Mouse (Mus musculus) liver, adult 2 months (tissue): ENCODE results near the gene Gm10220. TPM values are rescaled to one million over a fixed set of nuclear protein-coding genes. Genes with fewer than 3 reads are reported as not detected.
"Not testable (repeated sequence)": the region's sequence is repeated elsewhere in the genome, so short reads cannot be mapped to it uniquely, and the experiment has no call there.

Experiments used
- DNase-seq: peaks from one replicate; pipeline ENCODE4 v3.0.0-alpha.2; 2011; ENCODE audit warnings: low read depth, low spot score; ENCODE audit errors: extremely low read depth
- H3K27ac ChIP-seq: fragments of 200-500 bp; replicated peaks from 2 replicates; pipeline ENCODE4 v1.5.1; 2012; ENCODE audit warnings: low read depth, mild to moderate bottlenecking, control low read depth, inconsistent platforms, low read length; ENCODE audit not compliant: insufficient read depth
- H3K27me3 ChIP-seq: fragments of 200-500 bp; 2 replicates; pipeline ENCODE4 v1.6.1; 2012; ENCODE audit warnings: mild to moderate bottlenecking, moderate library complexity, low read length, inconsistent platforms; ENCODE audit not compliant: control insufficient read depth, insufficient read depth
- H3K36me3 ChIP-seq: fragments of 200-500 bp; 2 replicates; pipeline ENCODE4 v1.6.1; 2012; ENCODE audit warnings: low read length, inconsistent platforms; ENCODE audit not compliant: control insufficient read depth, insufficient read depth
- H3K4me1 ChIP-seq: fragments of 200-500 bp; 2 replicates; pipeline ENCODE4 v1.6.1; 2011; ENCODE audit warnings: low read length; ENCODE audit not compliant: control insufficient read depth, insufficient read depth
- H3K4me3 ChIP-seq: fragments of 200-500 bp; 2 replicates; pipeline ENCODE4 v1.5.1; 2011; ENCODE audit warnings: low read depth, mild to moderate bottlenecking, control low read depth, low read length, moderate library complexity; ENCODE audit not compliant: insufficient read depth
- H3K79me2 ChIP-seq: fragments of 200-500 bp; 2 replicates; pipeline ENCODE4 v1.6.1; 2012; ENCODE audit warnings: inconsistent platforms, mild to moderate bottlenecking, low read length, moderate library complexity; ENCODE audit not compliant: control insufficient read depth, insufficient read depth
- H3K9ac ChIP-seq: fragments of 200-500 bp; 2 replicates; pipeline ENCODE4 v1.6.1; 2012; ENCODE audit warnings: low read depth, mild to moderate bottlenecking, control low read depth, inconsistent platforms, low read length
- CTCF ChIP-seq: fragments of 200-500 bp; IDR thresholded peaks from 2 replicates; pipeline ENCODE4 v1.5.1; 2011; ENCODE audit warnings: low read depth, low read length, control low read depth
- POLR2A ChIP-seq: fragments of 200-500 bp; IDR thresholded peaks from 2 replicates; pipeline ENCODE4 v1.6.1; 2011; ENCODE audit warnings: low read length, control low read depth; ENCODE audit not compliant: insufficient read depth; ENCODE audit errors: extremely low read depth
- WGBS: fragments of 180-500 bp; shearing (Covaris S2); methylation state at CpG from one replicate; pipeline ENCODE4 v1.1.7; 2018; 5-methylcytosine and 5-hydroxymethylcytosine counted together
- polyA plus RNA-seq: library from polyadenylated mRNA; depleted of rRNA; stranded (reverse); fragments of >200 nt; gene quantifications from 2 replicates; pipeline ENCODE4 v1.2.3, GENCODE M21; 2012; rRNA removed
- total RNA-seq: library from RNA; depleted of rRNA; stranded (reverse); fragments of >200 nt; gene quantifications from 2 replicates; pipeline ENCODE4 v1.2.3, GENCODE M21; 2014; rRNA removed

Gm10220 gene
- not detected in 2 replicates for total RNA-seq
- not detected in 2 replicates for polyA plus RNA-seq

DNA sequence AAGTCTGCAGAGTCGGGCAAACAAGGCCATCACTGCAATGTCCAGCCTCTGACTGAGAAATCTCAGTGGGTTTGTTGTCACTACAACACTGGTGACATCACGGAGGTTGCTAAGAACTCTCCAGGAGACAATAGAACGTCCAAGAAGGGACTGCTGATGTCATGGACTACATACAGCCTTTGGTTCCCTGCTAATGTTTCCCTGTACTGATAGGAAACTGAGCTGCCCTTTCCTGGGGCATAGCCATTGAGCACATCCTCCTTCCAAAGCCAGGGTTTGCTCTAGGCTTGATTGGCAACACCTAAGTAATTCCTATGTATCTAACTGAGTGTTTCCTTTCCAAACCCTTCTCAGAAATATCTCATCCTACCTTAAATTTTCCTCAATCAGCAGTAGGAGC, at the start of gene Gm10220:
Gm10220 (minus strand) TSS at position 101 of the 400 bp plus-strand sequence.
- H3K9ac ChIP-seq, H3K27me3 ChIP-seq, H3K27ac ChIP-seq, H3K36me3 ChIP-seq, H3K79me2 ChIP-seq, H3K4me3 ChIP-seq, H3K4me1 ChIP-seq, DNase-seq: not testable (repeated sequence)
- no CpG with 5 or more reads among the region's 3 CpGs for WGBS

DNA sequence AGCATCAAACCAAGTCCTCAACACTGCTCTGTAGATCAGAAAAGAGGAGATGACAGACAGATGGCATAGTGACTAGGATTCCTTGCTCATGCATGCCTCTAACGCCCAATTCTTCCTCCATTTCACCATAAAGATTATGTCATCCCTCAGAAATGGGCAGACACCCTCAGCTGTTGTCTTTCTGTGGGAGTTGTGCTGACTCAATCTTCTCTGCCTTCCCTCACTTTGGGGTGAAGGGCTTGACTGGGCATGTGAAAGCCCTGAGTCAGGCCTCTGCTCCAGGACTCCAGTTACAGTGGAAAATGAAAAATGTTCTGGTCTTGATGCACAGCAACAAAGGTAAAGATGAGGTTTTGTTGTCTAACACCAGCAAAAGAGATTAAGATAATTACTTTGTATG, 48.6 kb upstream of the Gm10220 start:
- no peak for DNase-seq
- no peaks in the 10 kb centered on the region for H3K27me3 ChIP-seq
- no peak for TF ChIP-seq POLR2A
- TF ChIP-seq CTCF: no peak
- H3K4me1 ChIP-seq: no peaks in the 10 kb centered on the region
- H3K9ac ChIP-seq: no peak overlapping the region
- WGBS: 74% methylated on average over 1 of the region's 1 CpGs
- no peaks in the 10 kb centered on the region for H3K79me2 ChIP-seq
- no peak overlapping the region for H3K27ac ChIP-seq
- no peaks in the 10 kb centered on the region for H3K36me3 ChIP-seq
- H3K4me3 ChIP-seq: no peak overlapping the region

DNA sequence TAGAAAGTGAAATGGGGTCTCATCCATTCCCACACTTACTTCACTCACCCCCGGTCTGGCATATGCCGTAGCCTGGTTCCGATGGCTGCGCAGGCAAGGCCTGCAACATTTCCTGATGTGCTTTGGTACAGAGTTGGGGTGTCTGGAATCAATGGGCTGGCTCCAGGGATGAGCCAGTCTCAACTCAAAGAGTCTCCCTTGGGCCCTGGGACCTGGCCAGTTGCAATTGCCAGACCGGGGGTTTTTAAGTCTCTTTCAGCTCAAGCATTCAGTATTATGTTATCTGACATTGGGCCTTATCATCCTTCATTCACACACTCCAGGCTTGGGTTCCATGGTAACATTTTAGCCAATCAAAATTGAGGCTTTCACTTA, 44.6 kb upstream of the Gm10220 start:
- DNase-seq: no peak
- no peaks in the 10 kb centered on the region for H3K4me1 ChIP-seq
- no peak overlapping the region for H3K4me3 ChIP-seq
- no peak overlapping the region for H3K9ac ChIP-seq
- no peaks in the 10 kb centered on the region for H3K79me2 ChIP-seq
- H3K27ac ChIP-seq: no peak overlapping the region
- H3K36me3 ChIP-seq: no peaks in the 10 kb centered on the region
- 89% methylated on average over 5 of the region's 5 CpGs for WGBS
- no peak for TF ChIP-seq CTCF
- no peak for TF ChIP-seq POLR2A
- no peaks in the 10 kb centered on the region for H3K27me3 ChIP-seq

- H3K27ac ChIP-seq: no peak overlapping the region
- 63% methylated on average over 8 of the region's 8 CpGs for WGBS
- TF ChIP-seq POLR2A (no peak), CTCF (no peak)
- no peaks in the 10 kb centered on the region for H3K4me1 ChIP-seq
- no peaks in the 10 kb centered on the region for H3K27me3 ChIP-seq
- DNase-seq: no peak
- H3K79me2 ChIP-seq: no peaks in the 10 kb centered on the region
- H3K36me3 ChIP-seq: no peaks in the 10 kb centered on the region
- no peak overlapping the region for H3K9ac ChIP-seq
- no peak overlapping the region for H3K4me3 ChIP-seq
Measured at GRCm38 (mm10) chr5:26165036-26165790, 44.0 kb upstream of the Gm10220 start.

- WGBS: 69% methylated on average over 10 of the region's 10 CpGs
- TF ChIP-seq CTCF (no peak), POLR2A (no peak)
Measured at GRCm38 (mm10) chr5:26157396-26158170, 36.4 kb upstream of the Gm10220 start.

GRCm38 (mm10) chr5:26142891-26143290, 21.7 kb upstream of the Gm10220 start:
- H3K79me2 ChIP-seq: no peaks in the 10 kb centered on the region
- H3K27ac ChIP-seq: no peak overlapping the region
- WGBS: 84% methylated on average over 6 of the region's 6 CpGs
- H3K36me3 ChIP-seq: no peaks in the 10 kb centered on the region
- H3K9ac ChIP-seq: no peak overlapping the region
- no peaks in the 10 kb centered on the region for H3K27me3 ChIP-seq
- TF ChIP-seq POLR2A (no peak), CTCF (no peak)
- DNase-seq: no peak
- no peaks in the 10 kb centered on the region for H3K4me1 ChIP-seq
- no peak overlapping the region for H3K4me3 ChIP-seq

More at GRCm38 (mm10) chr5:26157396-26158170, 36.4 kb upstream of the Gm10220 start:
- Histone ChIP-seq H3K4me1 (no peaks in the 10 kb centered on the region), H3K27me3 (no peaks in the 10 kb centered on the region), H3K4me3 (no peak overlapping the region), H3K36me3 (no peaks in the 10 kb centered on the region), H3K9ac (no peak overlapping the region), H3K79me2 (no peaks in the 10 kb centered on the region), H3K27ac (no peak overlapping the region)
- DNase-seq: no peak

DNA sequence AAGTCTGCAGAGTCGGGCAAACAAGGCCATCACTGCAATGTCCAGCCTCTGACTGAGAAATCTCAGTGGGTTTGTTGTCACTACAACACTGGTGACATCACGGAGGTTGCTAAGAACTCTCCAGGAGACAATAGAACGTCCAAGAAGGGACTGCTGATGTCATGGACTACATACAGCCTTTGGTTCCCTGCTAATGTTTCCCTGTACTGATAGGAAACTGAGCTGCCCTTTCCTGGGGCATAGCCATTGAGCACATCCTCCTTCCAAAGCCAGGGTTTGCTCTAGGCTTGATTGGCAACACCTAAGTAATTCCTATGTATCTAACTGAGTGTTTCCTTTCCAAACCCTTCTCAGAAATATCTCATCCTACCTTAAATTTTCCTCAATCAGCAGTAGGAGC, 16.0 kb downstream of the Gm10220 start, which contains the start of gene 5031410I06Rik:
5031410I06Rik (minus strand) TSS at position 101 of the 400 bp plus-strand sequence.
- not testable (repeated sequence) for DNase-seq, H3K79me2 ChIP-seq, H3K9ac ChIP-seq, H3K4me3 ChIP-seq, H3K4me1 ChIP-seq, H3K36me3 ChIP-seq, H3K27ac ChIP-seq, H3K27me3 ChIP-seq
- WGBS: no CpG with 5 or more reads among the region's 3 CpGs

DNA sequence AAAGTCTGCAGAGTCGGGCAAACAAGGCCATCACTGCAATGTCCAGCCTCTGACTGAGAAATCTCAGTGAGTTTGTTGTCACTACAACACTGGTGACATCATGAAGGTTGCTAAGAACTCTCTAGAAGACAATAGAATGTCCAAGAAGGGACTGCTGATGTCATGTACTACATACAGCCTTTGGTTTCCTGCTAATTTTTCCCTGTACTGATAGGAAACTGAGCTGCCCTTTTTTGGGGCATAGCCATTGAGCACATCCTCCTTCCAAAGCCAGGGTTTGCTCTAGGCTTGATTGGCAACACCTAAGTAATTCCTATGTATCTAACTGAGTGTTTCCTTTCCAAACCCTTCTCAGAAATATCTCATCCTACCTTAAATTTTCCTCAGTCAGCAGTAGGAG, 32.0 kb downstream of the Gm10220 start, which contains the start of gene Gm10471:
Gm10471 (minus strand) TSS at position 101 of the 400 bp plus-strand sequence.
- H3K4me1 ChIP-seq, H3K36me3 ChIP-seq, H3K9ac ChIP-seq, H3K27me3 ChIP-seq, H3K79me2 ChIP-seq, DNase-seq, H3K4me3 ChIP-seq, H3K27ac ChIP-seq: not testable (repeated sequence)
- 57% methylated on average over 1 of the region's 1 CpGs for WGBS
